Mouse (Mus musculus): ENCODE results near the gene Dlg3.

DNA sequence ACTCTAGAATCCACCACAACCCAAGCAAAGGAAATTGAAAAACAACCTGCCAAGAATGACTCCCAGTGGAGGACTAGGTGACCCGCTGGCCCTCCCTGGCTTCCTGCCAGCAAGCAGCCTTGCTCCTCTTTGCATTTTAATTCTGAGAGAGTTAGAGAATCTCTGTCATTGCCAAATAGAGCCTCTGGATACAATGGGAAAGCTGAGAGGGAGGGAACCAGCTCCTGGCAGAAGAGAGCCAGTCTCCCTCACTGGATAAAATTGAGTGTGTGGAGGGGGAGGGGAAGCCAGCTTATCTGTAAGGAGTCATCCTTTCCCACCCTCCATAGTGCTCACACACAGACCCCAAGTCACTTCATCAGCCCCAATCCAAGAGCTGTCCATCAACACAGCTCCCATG is 38.6 kb upstream of the Dlg3 start:
- TF ChIP-seq MAFK (IDR thresholded peaks at IDR 0.05; ENCODE audit: insufficient read depth, low read depth, low read length), result no peak
- no peak for TF ChIP-seq CHD2 (IDR thresholded peaks at IDR 0.05; ENCODE audit: low read depth, low read length)
- no peak for TF ChIP-seq ZNF384 (IDR thresholded peaks at IDR 0.05; ENCODE audit: low read depth, low read length)
- no peak for TF ChIP-seq HCFC1 (IDR thresholded peaks at IDR 0.05; ENCODE audit: borderline replicate concordance, insufficient read depth, low read length)

All from ES-E14 (cell line).